Mouse (Mus musculus): ENCODE results near the gene Chtop. TPM values are rescaled to one million over a fixed set of nuclear protein-coding genes. Genes with fewer than 3 reads are reported as not detected.

Chtop gene
- 100 to 1,000 TPM; 101 to 108 TPM for total RNA-seq (2021)
- long read RNA-seq, experiment 1, transcript Chtop-203 (5 exons, 1,842 nt), result minor isoform, 5 of 95 reads
- long read RNA-seq, experiment 1, transcript Chtop-202 (6 exons, 2,012 nt), result major isoform, 54 of 95 reads
- long read RNA-seq, experiment 1, partial matches to known transcripts, result 7 of 95 reads
- long read RNA-seq, experiment 1, other reads (novel, unspliced or antisense), result 27 of 95 reads
- long read RNA-seq, experiment 2, transcript Chtop-201 (5 exons, 3,257 nt), result minor isoform, 6 of 46 reads
- long read RNA-seq, experiment 2, transcript Chtop-207 (5 exons, 1,321 nt), result minor isoform, 5 of 46 reads
- long read RNA-seq, experiment 2, transcript Chtop-202 (6 exons, 2,012 nt), result major isoform, 15 of 46 reads
- long read RNA-seq, experiment 2, partial matches to known transcripts, result 3 of 46 reads
- long read RNA-seq, experiment 2, other reads (novel, unspliced or antisense), result 16 of 46 reads

DNA sequence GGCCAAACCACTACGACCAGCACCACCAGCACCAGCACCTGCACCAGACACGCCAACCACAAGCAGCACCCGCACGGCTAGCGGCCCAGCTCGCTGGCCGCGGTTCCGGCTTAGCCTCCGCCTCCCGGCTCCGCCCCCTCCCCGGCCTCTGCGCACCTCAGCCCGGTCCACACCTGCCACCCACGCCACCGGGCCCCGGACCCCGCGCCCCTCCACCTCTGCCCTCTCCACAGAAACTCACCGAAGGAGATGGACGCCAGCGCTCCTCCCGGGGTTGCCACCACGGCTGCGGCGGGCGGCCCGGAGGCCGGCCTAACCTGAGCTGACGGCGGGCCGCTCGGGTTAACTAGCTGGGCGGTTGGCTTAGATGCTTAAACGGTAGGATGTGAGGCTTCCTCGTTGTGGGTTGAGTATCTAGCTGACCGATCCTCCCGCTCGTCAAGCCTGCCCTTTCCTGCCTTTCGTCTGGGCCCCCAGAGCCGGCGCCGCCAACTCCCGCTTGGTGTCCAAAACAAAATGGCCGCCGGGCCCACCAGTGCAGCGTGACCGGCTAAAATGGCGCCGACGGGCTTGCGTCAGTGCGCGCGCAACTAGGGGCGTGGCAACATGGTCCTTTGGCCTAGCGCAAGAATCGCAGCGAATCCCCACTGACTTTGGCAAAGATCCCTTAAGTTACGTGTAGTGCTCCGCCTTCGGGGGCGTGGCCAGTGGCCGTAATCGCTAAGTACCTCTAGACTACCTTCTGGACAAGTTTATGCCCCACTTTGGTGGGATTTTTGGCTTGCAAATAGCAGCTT is at the start of gene Chtop:
TSS of gene Chtop (minus strand) at position 549 of the 797 bp plus-strand sequence.
- DNase-seq, result peak; percentile 100

GRCm38 (mm10) chr3:90555954-90556353 is 46.7 kb upstream of the Chtop start:
- DNase-seq, result peak; percentile 36

DNA sequence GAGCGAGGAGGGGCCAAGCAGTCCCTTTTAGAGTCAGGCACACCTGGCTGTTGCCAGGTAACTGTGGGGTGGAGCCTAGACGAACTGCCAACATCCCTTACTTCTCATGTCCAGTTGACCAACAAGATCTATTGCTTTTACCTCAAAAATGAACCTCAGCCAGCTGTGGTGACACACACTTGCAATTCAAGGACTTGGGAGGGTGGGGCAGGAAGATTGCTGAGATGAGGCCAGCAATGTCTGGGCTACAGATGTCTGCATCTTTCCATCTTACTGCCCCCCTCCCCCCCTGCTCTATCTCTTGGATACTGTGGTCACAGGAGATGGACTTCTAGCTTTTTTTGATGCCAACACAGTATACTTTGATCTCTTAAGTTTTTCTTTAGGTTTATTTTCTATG is 42.9 kb upstream of the Chtop start:
- no peak for DNase-seq

- DNase-seq, result no peak
Observed at GRCm38 (mm10) chr3:90550421-90550790, 41.1 kb upstream of the Chtop start.

- DNase-seq, result peak; percentile 49
Observed at GRCm38 (mm10) chr3:90549676-90550420, 40.5 kb upstream of the Chtop start.

GRCm38 (mm10) chr3:90540904-90541303 is 31.6 kb upstream of the Chtop start:
- peak; percentile 27 for DNase-seq

DNA sequence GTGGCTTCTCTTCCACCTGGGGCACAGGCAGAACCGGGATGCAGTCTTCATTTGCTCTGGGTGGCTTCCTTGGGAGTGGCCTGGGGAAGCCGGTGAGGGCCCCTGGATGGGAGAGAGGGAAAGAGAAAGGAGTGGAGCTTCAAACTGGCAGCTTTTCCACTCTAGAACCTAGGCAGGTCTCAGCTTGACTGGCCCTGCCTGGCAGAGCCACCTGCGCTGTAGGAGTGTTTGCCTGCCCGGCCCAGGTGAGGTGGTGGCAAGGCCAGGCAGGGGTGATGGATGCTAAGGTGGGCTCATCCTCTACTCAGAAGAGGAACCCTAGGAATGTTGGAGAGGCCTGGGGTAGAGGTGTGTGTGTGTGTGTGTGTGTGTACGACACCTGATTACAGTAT is 28.6 kb upstream of the Chtop start:
- DNase-seq, result no peak

DNA sequence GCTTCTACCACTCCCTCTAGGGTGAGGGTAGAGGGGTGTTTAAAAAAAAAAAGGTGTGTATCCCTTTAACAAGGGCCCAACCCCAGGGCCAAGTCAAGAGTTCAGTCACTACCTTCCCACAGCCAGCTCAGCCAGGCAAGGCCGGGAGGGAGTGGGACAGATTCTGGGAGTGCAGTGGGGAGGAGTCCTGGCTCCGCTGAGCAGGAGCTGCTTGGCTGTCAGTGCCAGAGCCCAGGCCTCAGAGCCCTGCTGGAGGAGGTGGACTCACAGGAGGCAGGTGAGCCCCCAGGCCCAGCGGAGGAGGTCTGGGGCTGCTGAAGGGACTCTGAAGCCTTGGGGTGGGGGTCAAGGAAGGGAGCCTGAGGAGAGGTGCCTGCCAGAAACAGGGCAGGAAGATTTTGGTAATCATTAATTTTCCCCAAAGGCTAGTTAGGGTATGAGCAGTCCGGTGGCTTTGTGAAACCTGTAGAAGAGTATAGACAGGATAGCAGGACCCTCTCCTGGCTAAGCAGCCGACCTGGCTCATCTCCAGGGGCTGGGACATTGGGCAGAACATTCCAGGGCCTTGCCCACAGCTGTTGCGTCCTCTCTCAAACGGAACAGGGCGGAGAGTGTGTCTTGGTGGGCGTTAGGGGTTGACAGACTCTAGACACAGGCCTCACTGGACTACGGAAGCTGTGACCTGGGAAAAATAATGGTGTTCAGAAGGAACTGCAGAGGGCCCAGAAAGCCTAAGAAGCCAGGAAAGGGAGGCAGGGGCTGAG is 28.0 kb upstream of the Chtop start, which contains the start of gene S100a16:
TSS of gene S100a16 (plus strand) at position 114 of the 764 bp plus-strand sequence.
- peak; percentile 84 for DNase-seq

DNA sequence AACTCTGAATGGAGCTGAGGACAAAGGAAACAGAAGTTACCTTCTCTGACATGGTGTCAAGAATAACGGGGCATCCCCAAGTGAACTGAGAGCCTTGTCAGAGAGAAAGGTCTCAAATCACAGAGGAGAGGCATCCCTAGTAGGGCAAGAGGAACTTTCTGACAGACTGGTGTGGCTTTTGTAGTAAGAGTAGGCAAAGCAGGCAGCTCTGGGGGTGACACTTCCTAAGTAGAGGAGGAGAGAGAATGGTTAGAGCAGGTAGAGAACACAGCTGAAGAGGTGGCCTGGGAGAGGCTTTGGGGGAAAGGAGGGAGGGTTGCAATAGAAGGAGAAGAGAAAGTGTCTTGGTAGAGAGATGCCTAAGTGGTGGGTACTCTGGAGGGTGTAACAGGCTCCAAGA is 26.1 kb upstream of the Chtop start:
- no peak for DNase-seq

DNA sequence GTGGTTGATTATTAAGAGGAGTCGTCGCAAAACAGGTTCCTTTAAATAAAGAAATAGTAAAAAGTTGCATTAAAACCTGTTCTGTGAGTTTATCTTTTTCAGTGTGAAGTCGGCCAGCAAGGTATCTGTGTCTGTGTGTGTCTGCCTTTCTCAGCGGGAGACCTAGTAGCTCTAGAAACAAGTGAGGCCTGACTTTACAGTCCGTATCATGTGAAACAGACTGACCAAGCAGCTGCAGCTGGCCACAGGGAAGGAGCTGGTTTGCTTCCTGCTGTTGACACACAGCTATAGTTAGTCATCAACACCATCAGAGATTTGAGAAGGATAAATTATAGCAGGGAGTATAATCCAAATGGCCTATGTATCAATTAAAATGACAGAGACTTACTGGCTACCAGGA is 22.4 kb upstream of the Chtop start:
- DNase-seq, result no peak

DNA sequence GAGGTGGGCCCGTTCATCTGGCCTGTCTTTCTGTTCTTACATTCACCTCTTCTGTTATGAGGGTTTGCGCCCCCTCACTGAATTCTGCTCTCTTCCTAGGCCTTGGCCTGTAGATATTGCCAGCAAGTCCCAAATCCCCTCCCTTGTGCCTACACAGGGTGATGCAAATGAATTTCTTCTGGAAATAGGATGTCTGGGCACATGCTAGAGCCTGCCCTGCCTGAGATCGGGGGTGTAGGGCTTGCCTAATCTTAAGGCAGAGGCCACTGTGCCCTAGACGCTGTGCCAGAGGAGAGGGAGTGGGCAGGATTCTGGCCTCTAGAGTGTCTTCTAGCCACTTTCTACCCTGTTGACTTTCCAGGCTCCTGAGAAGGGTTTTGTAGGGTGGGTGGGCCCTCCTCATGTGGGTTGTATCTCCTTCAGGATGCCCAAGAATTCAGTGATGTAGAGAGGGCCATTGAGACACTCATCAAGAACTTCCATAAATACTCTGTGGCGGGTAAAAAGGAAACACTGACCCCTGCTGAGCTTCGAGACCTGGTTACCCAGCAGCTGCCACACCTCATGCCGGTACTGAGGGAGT is 18.1 kb upstream of the Chtop start:
- DNase-seq, result no peak

DNA sequence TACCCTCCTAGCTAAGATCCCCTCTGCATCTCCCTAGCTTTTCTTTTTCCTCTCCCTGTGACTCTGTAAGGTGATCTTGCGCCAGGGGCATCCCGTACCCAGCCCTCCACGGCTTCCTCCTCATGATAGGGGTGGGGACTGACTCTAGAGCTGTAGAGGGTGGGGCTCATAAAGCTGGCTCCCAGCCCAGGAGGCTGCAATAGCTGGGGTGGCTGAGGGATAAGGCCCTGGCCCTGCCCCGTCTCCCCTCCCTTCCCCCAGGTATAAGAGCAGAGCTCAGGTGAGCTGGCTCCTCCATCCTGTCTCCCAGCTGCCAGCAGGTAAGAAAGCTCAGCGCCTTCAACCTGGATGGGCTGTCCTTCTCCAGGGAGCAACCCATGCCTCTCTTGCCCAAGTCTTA is 17.3 kb upstream of the Chtop start, which contains the start of gene S100a14:
TSS of gene S100a14 (plus strand) at position 277 of the 400 bp plus-strand sequence.
- no peak for DNase-seq

- DNase-seq, result no peak
Observed at GRCm38 (mm10) chr3:90526076-90526475, 16.8 kb upstream of the Chtop start.

GRCm38 (mm10) chr3:90525421-90525820 is 16.1 kb upstream of the Chtop start:
- peak; percentile 60 for DNase-seq

DNA sequence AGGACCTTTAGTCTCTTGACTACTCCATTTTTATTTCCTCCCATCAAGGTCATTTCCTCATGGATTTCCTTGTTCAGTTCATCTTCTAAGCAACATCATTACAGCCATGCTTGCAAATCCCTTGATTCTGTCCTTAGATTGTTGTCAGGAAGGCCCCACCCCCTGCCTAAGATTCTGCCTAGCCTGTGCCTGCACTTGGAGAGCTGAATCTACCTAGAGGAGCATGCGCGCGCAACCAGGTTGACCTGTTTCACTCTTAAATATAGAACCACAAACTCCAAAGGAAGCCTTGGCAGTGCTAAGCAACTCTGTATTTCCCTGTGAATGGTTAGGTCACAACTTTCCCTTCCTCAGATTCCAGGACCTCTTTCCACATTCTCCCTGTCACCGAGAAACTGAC is 8.4 kb upstream of the Chtop start:
- no peak for DNase-seq

DNA sequence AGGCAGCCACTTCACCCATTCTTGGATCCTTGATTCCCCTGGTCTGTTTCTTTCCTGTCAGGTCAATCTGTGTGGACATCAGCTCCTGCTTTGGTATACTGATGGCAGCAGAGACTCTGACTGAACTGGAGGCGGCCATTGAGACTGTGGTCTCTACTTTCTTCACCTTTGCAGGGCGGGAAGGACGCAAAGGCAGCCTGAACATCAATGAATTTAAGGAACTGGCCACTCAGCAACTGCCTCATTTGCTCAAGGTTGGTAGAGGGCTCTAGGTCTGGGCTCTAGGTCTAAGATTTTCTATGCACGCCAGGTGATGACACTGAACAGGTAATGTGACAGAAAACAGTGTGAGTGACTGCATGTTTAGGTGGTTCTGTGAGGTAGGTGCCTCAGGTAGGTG is 6.5 kb upstream of the Chtop start:
- no peak for DNase-seq

DNA sequence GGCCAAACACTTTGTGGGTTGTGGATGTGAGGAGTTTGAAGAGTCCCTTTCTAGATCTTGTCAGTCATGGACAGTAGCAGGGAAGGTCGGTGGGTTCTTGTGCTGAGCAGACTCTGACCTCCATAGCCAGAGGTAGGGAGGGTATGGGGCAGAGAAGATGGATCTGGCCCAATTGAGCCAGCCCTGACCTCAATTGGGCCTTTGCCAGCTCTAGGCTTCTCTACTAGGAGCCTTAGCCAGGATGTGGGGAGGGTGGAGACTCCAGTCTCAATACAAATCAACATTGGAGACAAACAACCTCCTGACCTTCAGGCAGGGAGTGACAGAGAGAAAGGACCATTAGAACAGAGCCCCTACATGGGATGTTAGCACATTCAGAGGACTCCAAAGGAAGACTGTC is 5.9 kb upstream of the Chtop start:
- peak; percentile 63 for DNase-seq

GRCm38 (mm10) chr3:90514691-90515090 is 5.4 kb upstream of the Chtop start:
- peak; percentile 85 for DNase-seq

- DNase-seq, result peak; percentile 87
Observed at GRCm38 (mm10) chr3:90513796-90514590, 4.7 kb upstream of the Chtop start, which contains the start of the genes S100a1 and S100a13. TSS of gene S100a1 (minus strand) at chr3:90514392. TSS of gene S100a13 (plus strand) at chr3:90514435.

DNA sequence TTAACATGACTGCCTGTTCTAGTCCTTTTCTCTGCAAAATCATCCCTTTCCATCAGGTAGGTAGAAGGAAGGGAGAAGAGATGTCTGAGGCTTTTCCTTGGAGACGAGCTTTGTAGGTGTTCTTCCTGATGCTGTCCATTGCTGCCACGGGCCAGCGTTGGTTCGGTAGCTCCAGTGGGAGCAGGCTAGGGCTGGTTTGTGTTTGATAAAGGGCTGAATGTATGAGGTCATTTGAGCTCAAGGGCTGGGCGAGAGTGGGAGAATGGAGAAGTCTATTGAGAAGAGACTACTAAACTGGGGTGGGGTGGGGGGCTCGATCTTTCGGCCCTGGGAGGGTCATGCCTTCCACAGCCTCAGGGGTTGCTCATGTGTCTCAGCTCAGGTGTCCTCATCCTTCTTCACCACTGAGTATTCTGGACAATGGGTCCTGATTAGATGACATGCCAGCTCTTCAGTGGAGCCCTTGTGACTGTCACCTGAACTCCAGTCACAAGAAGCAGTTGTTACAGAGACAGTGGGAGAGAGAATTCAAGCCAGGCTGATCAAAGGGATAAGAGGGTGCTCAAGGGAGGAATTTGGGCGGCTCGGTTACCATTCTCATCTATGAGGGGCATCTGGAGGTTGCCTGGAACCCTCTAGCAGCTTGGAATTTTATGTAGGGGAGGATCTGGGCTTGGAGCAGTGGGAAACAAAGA is 3.8 kb upstream of the Chtop start:
- no peak for DNase-seq

Data from adrenal gland, postnatal 10 days (tissue).